Mouse (Mus musculus) thymus, postnatal 0 days (tissue): ENCODE results near the gene Gm21119. TPM values are rescaled to one million over a fixed set of nuclear protein-coding genes. Genes with fewer than 3 reads are reported as not detected.
"Not testable (repeated sequence)": the region's sequence is repeated elsewhere in the genome, so short reads cannot be mapped to it uniquely, and the experiment has no call there.

Experiments used
- DNase-seq: peaks from one replicate; pipeline ENCODE4 v3.0.0-alpha.2; 2015; ENCODE audit warnings: low spot score
- polyA plus RNA-seq: library from polyadenylated mRNA; unstranded; fragments of >200 nt; fragmentation: Nextera tagmentation; extraction: Ambion mirVana; gene quantifications from 2 replicates; pipeline ENCODE4 v1.2.1, GENCODE M21; 2015

Gene Gm21119
- polyA plus RNA-seq, 1 experiment from 2014 or later: not detected

DNA sequence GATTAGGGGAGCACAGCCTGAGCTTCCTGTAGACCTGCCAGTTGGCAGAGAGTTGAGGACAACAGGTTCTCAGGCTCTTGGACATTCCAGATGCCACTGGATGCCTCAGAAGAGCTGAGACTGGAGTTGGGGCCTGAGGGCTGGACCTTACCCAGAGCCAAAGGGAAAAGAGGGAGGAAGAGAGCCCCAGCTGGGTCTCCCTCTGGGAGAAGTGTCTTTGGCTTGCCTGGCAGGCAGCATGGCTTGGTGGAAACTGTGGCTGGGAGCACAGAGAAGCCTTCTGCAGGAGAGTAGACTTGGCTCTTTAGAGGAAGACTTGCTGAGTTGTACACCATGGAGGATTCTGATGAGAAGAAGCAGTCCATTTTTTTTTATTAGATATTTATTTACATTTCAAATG lies 38.3 kb downstream of the Gm21119 start:
- DNase-seq: not testable (repeated sequence)

DNA sequence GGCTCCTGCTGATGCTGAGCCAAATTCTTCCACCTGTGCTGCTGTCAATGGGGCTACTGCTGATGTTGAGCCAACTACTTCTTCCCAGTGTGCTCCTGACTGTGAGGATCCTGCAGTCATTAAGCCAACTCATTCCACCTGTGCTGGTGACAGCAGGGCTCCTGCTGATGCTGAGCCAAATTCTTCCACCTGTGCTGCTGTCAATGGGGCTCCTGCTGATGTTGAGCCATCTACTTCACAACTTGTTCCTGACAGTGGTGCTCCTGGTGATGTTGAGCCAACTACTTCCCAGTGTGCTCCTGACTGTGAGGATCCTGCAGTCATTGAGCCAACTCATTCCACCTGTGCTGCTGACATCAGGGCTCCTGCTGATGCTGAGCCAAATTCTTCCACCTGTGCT lies 63.7 kb downstream of the Gm21119 start:
- not testable (repeated sequence) for DNase-seq
